Mouse (Mus musculus): Measurements from ENCODE around the gene Kel. TPM values are rescaled to one million over a fixed set of nuclear protein-coding genes. Genes with fewer than 3 reads are reported as not detected.

The Kel gene
- polyA plus RNA-seq, 1 experiment from 2014 or later = 1.8 TPM

- Histone ChIP-seq H3K9ac (no peak overlapping the region), H3K4me2 (no peak overlapping the region), H3K4me1 (ENCODE audit: insufficient read depth) (no peaks in the 10 kb centered on the region), H3K4me3 (ENCODE audit: low read depth, low read length) (no peak overlapping the region), H3K27ac (ENCODE audit: low read depth) (no peak overlapping the region), H3K36me3 (ENCODE audit: insufficient read depth) (no peaks in the 10 kb centered on the region), H3K27me3 (ENCODE audit: insufficient read depth, low read length) (no peaks in the 10 kb centered on the region), H3K9me3 (ENCODE audit: low read depth, low read length) (no peaks in the 10 kb centered on the region)
- 64% methylated on average over 5 of the region's 5 CpGs for WGBS
- no peak for DNase-seq
- ATAC-seq (ENCODE audit: insufficient read depth) = no peak
- no peak for TF ChIP-seq CTCF (IDR thresholded peaks at IDR 0.05; ENCODE audit: low read depth)
Observed at GRCm38 (mm10) chr6:41681656-41682055, 22.5 kb downstream of the Kel start.

- no peaks in the 10 kb centered on the region for H3K36me3 ChIP-seq (ENCODE audit: insufficient read depth)
- no peak for TF ChIP-seq CTCF (IDR thresholded peaks at IDR 0.05; ENCODE audit: low read depth)
- H3K27me3 ChIP-seq (ENCODE audit: insufficient read depth, low read length) = no peaks in the 10 kb centered on the region
- no peaks in the 10 kb centered on the region for H3K9me3 ChIP-seq (ENCODE audit: low read depth, low read length)
- no peak within 1 kb of the TSS for H3K27ac ChIP-seq (ENCODE audit: low read depth)
- ATAC-seq (ENCODE audit: insufficient read depth) (no peak), DNase-seq (no peak)
- H3K9ac ChIP-seq = no peak within 1 kb of the TSS
- no peak within 1 kb of the TSS for H3K4me3 ChIP-seq (ENCODE audit: low read depth, low read length)
- WGBS = 65% methylated on average over 1 of the region's 1 CpGs
- no peaks in the 10 kb centered on the region for H3K4me1 ChIP-seq (ENCODE audit: insufficient read depth)
- no peak within 1 kb of the TSS for H3K4me2 ChIP-seq
Observed at GRCm38 (mm10) chr6:41680669-41681068, 23.5 kb downstream of the Kel start, which contains the start of gene Trpv5. Gene Trpv5, minus strand, starts transcription at chr6:41680769.

DNA sequence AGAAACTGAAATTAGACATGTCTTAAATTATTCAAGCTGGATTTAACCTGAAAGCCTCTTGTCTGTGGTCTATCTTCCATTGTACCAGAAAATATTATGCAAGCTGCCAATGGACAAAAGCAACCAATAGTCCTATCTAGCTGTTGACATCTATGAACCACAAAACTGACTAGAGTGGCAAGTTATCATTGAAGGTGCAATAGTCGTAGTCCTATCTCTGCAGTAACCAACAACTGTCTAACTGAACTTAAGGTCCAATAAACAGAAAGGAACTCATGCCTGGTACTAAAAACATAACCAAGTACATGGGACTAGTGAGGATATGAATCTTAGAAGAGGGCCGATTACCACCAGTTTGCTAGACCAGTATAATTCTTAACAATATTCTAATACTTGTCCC lies 27.6 kb downstream of the Kel start:
- Histone ChIP-seq H3K27me3 (ENCODE audit: insufficient read depth, low read length) (no peaks in the 10 kb centered on the region), H3K36me3 (ENCODE audit: insufficient read depth) (no peaks in the 10 kb centered on the region), H3K9ac (no peak overlapping the region), H3K9me3 (ENCODE audit: low read depth, low read length) (no peaks in the 10 kb centered on the region), H3K4me2 (no peak overlapping the region), H3K4me1 (ENCODE audit: insufficient read depth) (no peaks in the 10 kb centered on the region), H3K27ac (ENCODE audit: low read depth) (no peak overlapping the region), H3K4me3 (ENCODE audit: low read depth, low read length) (no peak overlapping the region)
- DNase-seq = no peak
- WGBS = 90% methylated on average over 2 of the region's 2 CpGs
- no peak for TF ChIP-seq CTCF (IDR thresholded peaks at IDR 0.05; ENCODE audit: low read depth)
- ATAC-seq (ENCODE audit: insufficient read depth) = no peak

- H3K27me3 ChIP-seq (ENCODE audit: insufficient read depth, low read length) = no peaks in the 10 kb centered on the region
- no peaks in the 10 kb centered on the region for H3K4me1 ChIP-seq (ENCODE audit: insufficient read depth)
- ATAC-seq (ENCODE audit: insufficient read depth) = no peak
- no peak overlapping the region for H3K9ac ChIP-seq
- no peaks in the 10 kb centered on the region for H3K36me3 ChIP-seq (ENCODE audit: insufficient read depth)
- DNase-seq = peak; percentile 39
- H3K4me3 ChIP-seq (ENCODE audit: low read depth, low read length) = no peak overlapping the region
- no peaks in the 10 kb centered on the region for H3K9me3 ChIP-seq (ENCODE audit: low read depth, low read length)
- peak; percentile 47 for TF ChIP-seq CTCF (IDR thresholded peaks at IDR 0.05; ENCODE audit: low read depth)
- 41% methylated on average over 2 of the region's 2 CpGs for whole genome bisulfite sequencing
- H3K27ac ChIP-seq (ENCODE audit: low read depth) = no peak overlapping the region
- no peak overlapping the region for H3K4me2 ChIP-seq
Observed at GRCm38 (mm10) chr6:41662320-41662719, 41.8 kb downstream of the Kel start.

- Histone ChIP-seq H3K27me3 (ENCODE audit: insufficient read depth, low read length) (no peaks in the 10 kb centered on the region), H3K27ac (ENCODE audit: low read depth) (no peak overlapping the region), H3K36me3 (ENCODE audit: insufficient read depth) (no peaks in the 10 kb centered on the region), H3K4me3 (ENCODE audit: low read depth, low read length) (no peak overlapping the region), H3K9ac (no peak overlapping the region), H3K9me3 (ENCODE audit: low read depth, low read length) (no peaks in the 10 kb centered on the region), H3K4me2 (no peak overlapping the region), H3K4me1 (ENCODE audit: insufficient read depth) (no peaks in the 10 kb centered on the region)
- DNase-seq = no peak
- TF ChIP-seq CTCF (IDR thresholded peaks at IDR 0.05; ENCODE audit: low read depth) = no peak
- ATAC-seq (ENCODE audit: insufficient read depth) = no peak
- WGBS = 34% methylated on average over 1 of the region's 1 CpGs
Observed at GRCm38 (mm10) chr6:41658487-41658886, 45.7 kb downstream of the Kel start.

DNA sequence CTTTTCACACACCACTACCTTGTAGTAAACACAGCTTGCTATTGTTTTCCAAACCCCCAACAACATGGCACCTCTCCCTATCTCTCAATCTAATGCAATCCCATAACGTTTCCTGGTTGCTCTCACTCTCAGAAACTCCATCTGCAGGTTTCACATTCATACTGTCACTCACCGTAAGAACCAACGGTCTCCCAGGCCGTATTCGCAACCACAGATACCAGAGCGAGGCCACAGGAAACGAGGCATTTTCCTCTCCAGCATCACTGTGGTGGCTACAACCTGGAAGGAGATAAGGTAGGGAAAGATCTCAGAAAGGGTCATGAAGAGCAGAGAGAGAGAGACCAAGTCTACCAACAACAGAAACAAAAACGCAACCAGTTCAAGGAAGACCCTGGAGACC lies 49.5 kb downstream of the Kel start:
- Histone ChIP-seq H3K9me3 (ENCODE audit: low read depth, low read length) (no peaks in the 10 kb centered on the region), H3K27ac (ENCODE audit: low read depth) (no peak overlapping the region), H3K4me3 (ENCODE audit: low read depth, low read length) (no peak overlapping the region), H3K9ac (no peak overlapping the region), H3K4me2 (no peak overlapping the region), H3K27me3 (ENCODE audit: insufficient read depth, low read length) (no peaks in the 10 kb centered on the region), H3K4me1 (ENCODE audit: insufficient read depth) (no peaks in the 10 kb centered on the region), H3K36me3 (ENCODE audit: insufficient read depth) (no peaks in the 10 kb centered on the region)
- DNase-seq (no peak), ATAC-seq (ENCODE audit: insufficient read depth) (no peak)
- no peak for TF ChIP-seq CTCF (IDR thresholded peaks at IDR 0.05; ENCODE audit: low read depth)
- 77% methylated on average over 8 of the region's 8 CpGs for WGBS

DNA sequence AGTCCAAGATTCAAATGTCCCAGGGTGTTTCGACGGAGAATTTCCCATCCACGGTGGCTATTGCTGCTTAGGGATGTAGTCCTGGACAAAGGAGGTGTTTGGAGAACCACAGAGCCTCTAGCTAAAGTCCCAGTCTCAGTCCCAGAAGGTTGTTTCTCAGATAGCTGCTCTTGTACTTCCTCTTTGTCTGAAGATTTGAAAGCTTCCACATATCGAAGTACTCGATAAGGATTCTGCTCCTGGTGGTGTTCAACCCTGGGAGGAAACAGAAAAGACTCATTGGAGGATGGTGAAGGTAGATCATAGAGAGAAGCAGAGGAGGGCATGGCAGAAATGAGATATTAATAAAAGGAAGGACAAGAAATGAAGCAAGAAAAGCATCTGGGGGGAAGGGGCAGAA lies 51.0 kb downstream of the Kel start:
- no peak overlapping the region for H3K27ac ChIP-seq (ENCODE audit: low read depth)
- no peak for TF ChIP-seq CTCF (IDR thresholded peaks at IDR 0.05; ENCODE audit: low read depth)
- no peaks in the 10 kb centered on the region for H3K9me3 ChIP-seq (ENCODE audit: low read depth, low read length)
- H3K36me3 ChIP-seq (ENCODE audit: insufficient read depth) = no peaks in the 10 kb centered on the region
- no peaks in the 10 kb centered on the region for H3K4me1 ChIP-seq (ENCODE audit: insufficient read depth)
- no peak overlapping the region for H3K4me3 ChIP-seq (ENCODE audit: low read depth, low read length)
- H3K27me3 ChIP-seq (ENCODE audit: insufficient read depth, low read length) = no peaks in the 10 kb centered on the region
- no peak overlapping the region for H3K9ac ChIP-seq
- no peak overlapping the region for H3K4me2 ChIP-seq
- DNase-seq (no peak), ATAC-seq (ENCODE audit: insufficient read depth) (no peak)
- WGBS = 90% methylated on average over 5 of the region's 5 CpGs

DNA sequence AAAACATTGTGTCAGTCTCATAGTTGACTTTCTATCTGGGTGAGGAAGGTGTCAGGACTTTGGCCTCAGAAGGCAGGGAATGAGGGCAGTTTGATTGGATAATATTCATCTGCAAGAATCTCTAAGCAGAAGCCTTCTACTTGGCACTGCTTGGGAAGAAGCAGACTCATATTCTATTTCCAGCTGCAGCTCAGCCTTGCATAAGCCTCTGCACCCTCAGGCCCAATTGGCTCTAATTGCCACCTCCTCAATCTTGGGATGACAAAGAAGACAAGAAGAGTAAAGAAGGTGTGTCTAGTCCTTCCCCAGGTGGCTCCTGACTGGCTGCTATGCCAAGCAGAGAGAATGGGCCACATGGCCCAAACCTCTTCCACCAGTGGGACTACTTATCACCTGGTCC lies 57.5 kb downstream of the Kel start:
- TF ChIP-seq CTCF (IDR thresholded peaks at IDR 0.05; ENCODE audit: low read depth) = no peak
- H3K27ac ChIP-seq (ENCODE audit: low read depth) = no peak overlapping the region
- H3K4me2 ChIP-seq = no peak overlapping the region
- H3K4me1 ChIP-seq (ENCODE audit: insufficient read depth) = no peaks in the 10 kb centered on the region
- H3K9ac ChIP-seq = no peak overlapping the region
- DNase-seq (no peak), ATAC-seq (ENCODE audit: insufficient read depth) (no peak)
- H3K4me3 ChIP-seq (ENCODE audit: low read depth, low read length) = no peak overlapping the region
- no peaks in the 10 kb centered on the region for H3K27me3 ChIP-seq (ENCODE audit: insufficient read depth, low read length)
- H3K36me3 ChIP-seq (ENCODE audit: insufficient read depth) = no peaks in the 10 kb centered on the region
- H3K9me3 ChIP-seq (ENCODE audit: low read depth, low read length) = no peaks in the 10 kb centered on the region
